Mouse (Mus musculus): ENCODE results near the gene Txndc15. TPM values are rescaled to one million over a fixed set of nuclear protein-coding genes. Genes with fewer than 3 reads are reported as not detected.

Txndc15 gene
- polyA plus RNA-seq, 1 experiment from 2014 or later: 69.5 TPM

DNA sequence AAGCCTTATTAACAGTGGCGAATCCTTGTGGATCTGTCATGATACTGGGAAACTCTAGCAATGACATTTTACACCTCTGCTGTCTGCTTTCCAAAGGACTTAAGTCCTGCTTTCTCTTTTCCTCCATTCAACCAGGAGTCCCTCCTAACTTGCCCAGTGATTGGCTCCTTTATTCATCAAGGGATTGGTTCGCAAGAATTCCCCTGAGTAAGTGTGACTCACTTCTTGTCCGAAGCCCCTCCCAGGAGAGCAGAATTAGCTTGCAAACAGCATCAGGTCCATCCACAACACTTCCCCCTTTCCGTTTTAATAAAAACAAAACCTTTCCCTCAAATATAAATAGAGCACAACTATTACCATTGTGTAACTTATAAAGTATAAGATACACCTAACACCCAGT lies 10.1 kb upstream of the Txndc15 start:
- no peaks in the 10 kb centered on the region for H3K27me3 ChIP-seq (ENCODE audit: poor library complexity, severe bottlenecking)
- H3K9me3 ChIP-seq: peaks cover 4% of the 10 kb centered on the region; the same call in 1 of the 2 replicates
- no peak overlapping the region for H3K4me3 ChIP-seq
- no peaks in the 10 kb centered on the region for H3K4me1 ChIP-seq
- DNase-seq (ENCODE audit: extremely low spot score, low spot score): no peak
- WGBS: 88% methylated on average over 4 of the region's 4 CpGs
- H3K27ac ChIP-seq: no peak overlapping the region
- H3K36me3 ChIP-seq (replicated peaks): peaks cover 77% of the 10 kb centered on the region

DNA sequence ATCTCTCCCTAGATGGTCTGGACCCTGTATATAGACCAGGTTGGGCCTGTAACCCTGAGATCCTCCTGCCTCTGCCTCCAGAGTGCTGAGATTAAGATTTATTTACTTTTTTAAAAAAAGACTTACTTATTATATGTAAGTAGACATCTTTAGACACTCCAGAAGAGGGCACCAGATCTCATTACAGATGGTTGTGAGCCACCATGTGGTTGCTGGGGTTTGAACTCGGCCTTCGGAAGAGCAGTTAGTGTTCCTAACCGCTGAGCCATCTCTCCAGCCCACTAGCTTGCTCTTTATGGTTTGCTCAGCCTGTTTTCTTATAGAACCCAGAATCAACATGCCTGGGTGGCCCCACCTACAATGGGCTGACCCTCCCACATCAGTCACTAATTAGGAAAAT lies 1.6 kb upstream of the Txndc15 start:
- Histone ChIP-seq H3K27ac (no peak overlapping the region), H3K4me3 (no peak overlapping the region), H3K9me3 (no peaks in the 10 kb centered on the region), H3K36me3 (replicated peaks) (peaks cover 4% of the 10 kb centered on the region), H3K27me3 (ENCODE audit: poor library complexity, severe bottlenecking) (no peaks in the 10 kb centered on the region), H3K4me1 (peaks cover 23% of the 10 kb centered on the region)
- DNase-seq (ENCODE audit: extremely low spot score, low spot score): no peak
- 85% methylated on average over 3 of the region's 3 CpGs for WGBS

DNA sequence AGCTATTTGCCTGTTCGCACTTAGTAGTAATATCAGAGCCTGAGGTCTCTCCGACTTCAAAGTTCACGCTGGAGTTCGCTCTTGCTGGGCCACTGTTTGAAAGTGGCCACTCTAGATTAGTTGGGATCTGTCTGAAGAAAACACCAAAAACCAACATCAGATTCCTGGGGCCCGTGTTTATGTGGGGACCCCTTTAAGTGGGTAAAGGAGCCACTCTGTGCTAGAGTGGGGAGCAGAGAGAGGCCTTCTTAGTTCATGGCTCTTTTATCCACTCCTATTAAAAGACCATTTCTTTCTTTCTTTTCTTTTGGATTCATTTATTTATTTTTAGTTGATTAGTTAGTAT lies 690 bp downstream of the Txndc15 start:
- WGBS: 18% methylated on average over 5 of the region's 5 CpGs
- peak overlapping the region; percentile 94 for H3K4me3 ChIP-seq
- H3K27me3 ChIP-seq (ENCODE audit: poor library complexity, severe bottlenecking): no peaks in the 10 kb centered on the region
- H3K9me3 ChIP-seq: no peaks in the 10 kb centered on the region
- H3K4me1 ChIP-seq: peaks cover 23% of the 10 kb centered on the region
- H3K27ac ChIP-seq: peak overlapping the region; percentile 95
- H3K36me3 ChIP-seq (replicated peaks): peaks cover 27% of the 10 kb centered on the region
- no peak for DNase-seq (ENCODE audit: extremely low spot score, low spot score)

DNA sequence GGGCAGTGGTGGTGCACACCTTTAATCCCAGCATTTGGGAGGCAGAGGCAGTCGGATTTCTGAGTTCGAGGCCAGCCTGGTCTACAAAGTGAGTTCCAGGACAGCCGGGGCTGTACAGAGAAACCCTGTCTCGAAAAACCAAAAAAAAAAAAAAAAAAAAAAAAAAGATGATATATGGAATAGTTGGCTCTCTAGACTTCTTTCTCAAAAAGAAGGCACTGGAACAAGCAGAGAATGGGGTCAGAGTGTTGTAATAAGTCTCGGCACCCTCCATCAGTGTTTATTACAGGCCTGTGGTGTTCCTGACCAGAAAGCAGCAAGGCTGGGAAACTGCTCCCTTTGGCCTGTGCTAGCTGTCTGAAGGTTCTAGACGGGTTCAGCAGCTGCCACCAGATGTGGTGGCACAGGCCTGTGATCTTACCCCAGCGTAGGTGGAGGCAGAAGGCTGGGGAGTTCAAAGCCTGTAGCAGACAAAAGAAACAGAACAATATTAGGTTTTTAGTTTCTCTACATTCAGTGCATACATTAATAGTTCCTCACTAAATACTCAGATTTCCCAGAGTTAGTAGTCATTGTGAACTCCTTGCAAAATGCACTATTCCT lies 1.6 kb downstream of the Txndc15 start:
- DNase-seq (ENCODE audit: extremely low spot score, low spot score): no peak
- Histone ChIP-seq H3K4me1 (peaks cover 23% of the 10 kb centered on the region), H3K9me3 (no peaks in the 10 kb centered on the region), H3K27ac (no peak overlapping the region), H3K27me3 (ENCODE audit: poor library complexity, severe bottlenecking) (no peaks in the 10 kb centered on the region), H3K4me3 (no peak overlapping the region), H3K36me3 (replicated peaks) (peaks cover 36% of the 10 kb centered on the region)
- 88% methylated on average over 7 of the region's 7 CpGs for WGBS

DNA sequence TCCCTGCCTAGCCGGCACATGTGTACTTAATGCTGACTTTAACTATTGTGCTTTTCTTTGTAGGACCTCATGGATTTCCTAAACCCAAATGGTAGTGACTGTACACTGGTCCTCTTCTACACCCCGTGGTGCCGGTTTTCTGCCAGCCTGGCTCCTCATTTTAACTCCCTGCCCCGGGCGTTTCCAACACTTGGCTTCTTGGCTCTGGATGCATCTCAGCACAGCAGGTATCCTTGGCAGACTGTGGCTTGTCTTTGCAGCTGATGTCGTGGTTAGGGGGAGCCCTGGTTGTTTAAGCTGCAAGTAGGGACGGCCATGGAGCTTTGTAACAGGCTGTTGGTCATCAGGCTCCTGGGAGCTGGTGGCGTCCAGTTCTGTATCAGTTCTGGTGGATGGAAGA lies 7.1 kb downstream of the Txndc15 start:
- peaks cover 80% of the 10 kb centered on the region for H3K36me3 ChIP-seq (replicated peaks)
- H3K27me3 ChIP-seq (ENCODE audit: poor library complexity, severe bottlenecking): no peaks in the 10 kb centered on the region
- H3K27ac ChIP-seq: no peak overlapping the region
- no peak for DNase-seq (ENCODE audit: extremely low spot score, low spot score)
- H3K9me3 ChIP-seq: no peaks in the 10 kb centered on the region
- WGBS: 79% methylated on average over 8 of the region's 8 CpGs
- peaks cover 1% of the 10 kb centered on the region; the same call in 1 of the 2 replicates for H3K4me1 ChIP-seq
- H3K4me3 ChIP-seq: no peak overlapping the region

DNA sequence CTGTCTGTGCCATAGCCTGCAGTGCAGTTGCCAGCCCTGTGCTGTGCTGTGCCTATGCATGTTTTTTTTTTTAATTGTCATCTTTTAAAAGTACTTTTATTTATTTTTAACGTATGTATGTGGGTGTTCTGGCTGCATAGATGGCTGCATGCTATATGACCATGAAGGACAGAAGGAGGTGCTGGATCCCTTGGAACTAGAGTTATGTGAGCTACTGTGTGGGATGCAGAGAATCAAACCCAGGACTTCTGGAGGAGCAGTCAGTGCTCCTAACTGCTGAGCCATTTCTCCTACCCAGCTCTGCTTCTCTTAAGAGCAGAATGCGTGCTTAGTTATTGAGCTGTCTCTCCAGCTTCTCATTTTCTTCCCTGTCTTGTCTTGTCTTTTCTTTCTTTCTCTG lies 7.5 kb downstream of the Txndc15 start:
- no peak for DNase-seq (ENCODE audit: extremely low spot score, low spot score)
- no peak overlapping the region for H3K27ac ChIP-seq
- H3K27me3 ChIP-seq (ENCODE audit: poor library complexity, severe bottlenecking): no peaks in the 10 kb centered on the region
- no peak overlapping the region for H3K4me3 ChIP-seq
- no peaks in the 10 kb centered on the region for H3K4me1 ChIP-seq
- H3K36me3 ChIP-seq (replicated peaks): peaks cover 80% of the 10 kb centered on the region
- 96% methylated on average over 2 of the region's 2 CpGs for WGBS
- no peaks in the 10 kb centered on the region for H3K9me3 ChIP-seq

DNA sequence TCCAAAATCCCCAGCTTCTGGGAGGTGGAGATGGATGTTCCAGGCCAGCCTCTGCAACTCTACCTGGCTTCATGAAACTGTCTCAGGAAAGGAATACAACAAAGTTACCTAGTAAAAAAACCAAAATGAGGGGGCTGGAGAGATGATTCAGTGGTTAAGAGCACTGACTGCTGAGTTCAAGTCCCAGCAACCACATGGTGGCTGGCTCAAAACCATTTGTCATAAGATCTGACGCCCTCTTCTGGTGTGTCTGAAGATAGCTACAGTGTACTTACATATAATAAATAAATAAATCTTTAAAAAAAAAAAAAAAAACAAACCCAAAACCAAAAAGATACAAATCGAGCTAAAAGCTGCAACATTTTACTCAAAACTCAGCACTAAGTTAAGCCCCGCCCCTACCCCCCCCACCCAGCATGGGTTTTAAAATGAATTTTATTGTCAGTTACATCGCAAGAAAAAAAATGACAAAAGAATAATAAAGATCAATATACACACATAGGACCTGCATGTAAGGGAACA lies 12.2 kb downstream of the Txndc15 start:
- Histone ChIP-seq H3K36me3 (replicated peaks) (peaks cover 41% of the 10 kb centered on the region), H3K4me3 (peak overlapping the region; percentile 73), H3K27me3 (ENCODE audit: poor library complexity, severe bottlenecking) (no peaks in the 10 kb centered on the region), H3K4me1 (0 out of 2 replicates have a peak, but pooled peaks cover 8% of the 10 kb centered on the region), H3K9me3 (no peaks in the 10 kb centered on the region), H3K27ac (peak overlapping the region; percentile 96)
- DNase-seq (ENCODE audit: extremely low spot score, low spot score): no peak
- WGBS: 7% methylated on average over 4 of the region's 4 CpGs

DNA sequence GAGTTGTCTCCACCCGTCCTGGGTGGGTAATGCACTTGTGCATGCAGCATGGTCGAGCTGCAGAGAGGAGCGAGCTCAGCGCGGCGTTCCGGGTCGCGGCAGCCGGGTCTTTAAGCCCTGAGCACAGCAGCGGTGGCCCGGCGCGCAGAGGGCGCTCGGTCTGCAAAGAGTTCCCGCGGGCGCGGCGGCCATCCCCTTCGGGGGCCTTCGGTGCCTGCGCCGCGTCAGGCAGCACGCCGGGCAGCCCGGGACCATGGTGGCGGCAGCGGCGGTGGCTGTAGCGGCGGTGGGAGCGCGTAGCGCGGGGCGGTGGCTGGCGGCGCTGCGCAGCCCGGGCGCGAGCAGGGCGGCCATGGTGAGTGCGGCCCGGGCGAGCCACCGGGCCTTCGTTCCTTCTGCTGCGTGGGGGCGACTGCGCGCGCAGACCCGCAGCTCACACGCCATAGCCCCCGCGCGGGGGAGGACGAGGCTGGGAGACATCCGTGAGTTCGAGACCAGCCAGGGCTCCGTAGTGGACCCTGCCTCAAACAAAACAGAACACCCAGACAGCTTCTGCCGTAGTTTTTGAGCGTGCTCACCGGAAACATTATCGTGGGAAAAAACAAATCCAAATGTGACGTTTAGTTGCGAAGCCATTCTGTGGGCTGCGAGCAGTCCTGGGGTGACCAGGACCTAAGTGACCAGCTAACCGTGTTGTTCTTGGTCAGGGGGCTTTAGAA lies 12.8 kb downstream of the Txndc15 start, which contains the start of gene Pcbd2:
Gene Pcbd2 (plus strand): TSS at position 249 of the 719 bp plus-strand sequence.
- peak; percentile 80 for DNase-seq (ENCODE audit: extremely low spot score, low spot score)
- under 1% methylated on average over 73 of the region's 73 CpGs for WGBS
- Histone ChIP-seq H3K4me1 (0 out of 2 replicates have a peak, but pooled peaks cover 8% of the 10 kb centered on the region), H3K9me3 (no peaks in the 10 kb centered on the region), H3K27me3 (ENCODE audit: poor library complexity, severe bottlenecking) (no peaks in the 10 kb centered on the region), H3K27ac (peak within 1 kb of the TSS; percentile 96), H3K36me3 (replicated peaks) (peaks cover 36% of the 10 kb centered on the region), H3K4me3 (peak within 1 kb of the TSS; percentile 73)

DNA sequence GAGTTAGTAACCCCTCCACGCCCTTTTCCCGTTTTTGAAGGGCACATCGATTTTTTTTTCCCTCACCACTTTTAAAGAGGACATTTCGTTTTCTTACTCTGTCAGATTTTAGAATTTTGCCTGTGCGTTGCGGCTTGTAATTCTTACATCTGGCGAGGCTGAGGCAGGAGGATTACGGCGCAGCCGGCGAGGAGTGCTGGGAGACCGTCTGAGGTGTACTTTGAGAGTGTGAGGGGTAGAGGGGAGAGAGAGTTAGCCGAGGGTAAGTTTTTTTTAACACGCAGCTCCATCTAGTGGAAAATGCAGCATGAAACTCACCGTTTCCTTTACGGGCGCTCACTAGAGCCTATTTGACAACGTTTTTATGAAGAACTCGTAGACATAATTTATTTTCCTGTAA lies 13.4 kb downstream of the Txndc15 start:
- Histone ChIP-seq H3K36me3 (replicated peaks) (peaks cover 31% of the 10 kb centered on the region), H3K4me1 (0 out of 2 replicates have a peak, but pooled peaks cover 8% of the 10 kb centered on the region), H3K27me3 (ENCODE audit: poor library complexity, severe bottlenecking) (no peaks in the 10 kb centered on the region), H3K27ac (peak overlapping the region; percentile 96), H3K9me3 (no peaks in the 10 kb centered on the region), H3K4me3 (peak overlapping the region; percentile 73)
- peak; percentile 75 for DNase-seq (ENCODE audit: extremely low spot score, low spot score)
- WGBS: 7% methylated on average over 19 of the region's 19 CpGs

DNA sequence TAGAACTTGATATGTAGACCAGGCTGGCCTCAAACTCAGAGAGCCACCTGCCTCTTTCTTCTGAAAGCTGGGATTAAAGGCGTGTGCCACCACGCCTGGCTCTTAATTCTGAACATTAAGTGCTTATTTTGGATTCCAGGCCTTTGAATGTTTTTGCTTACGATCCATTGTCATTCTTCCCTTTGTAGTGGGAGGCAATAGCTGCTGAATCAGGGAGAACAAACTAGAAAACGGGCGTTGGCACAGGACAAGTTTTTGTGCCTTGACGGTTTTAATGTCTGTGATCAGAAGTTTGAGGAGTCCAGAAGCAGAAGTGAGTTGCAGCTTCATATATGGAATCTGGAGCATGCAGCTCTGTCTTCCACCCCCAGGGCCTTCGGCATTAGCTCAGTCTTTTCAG lies 16.3 kb downstream of the Txndc15 start:
- 91% methylated on average over 7 of the region's 7 CpGs for WGBS
- 0 out of 2 replicates have a peak, but pooled peaks cover 8% of the 10 kb centered on the region for H3K4me1 ChIP-seq
- DNase-seq (ENCODE audit: extremely low spot score, low spot score): no peak
- H3K27ac ChIP-seq: no peak overlapping the region
- H3K27me3 ChIP-seq (ENCODE audit: poor library complexity, severe bottlenecking): no peaks in the 10 kb centered on the region
- no peaks in the 10 kb centered on the region for H3K9me3 ChIP-seq
- peaks cover 10% of the 10 kb centered on the region for H3K36me3 ChIP-seq (replicated peaks)
- no peak overlapping the region for H3K4me3 ChIP-seq

DNA sequence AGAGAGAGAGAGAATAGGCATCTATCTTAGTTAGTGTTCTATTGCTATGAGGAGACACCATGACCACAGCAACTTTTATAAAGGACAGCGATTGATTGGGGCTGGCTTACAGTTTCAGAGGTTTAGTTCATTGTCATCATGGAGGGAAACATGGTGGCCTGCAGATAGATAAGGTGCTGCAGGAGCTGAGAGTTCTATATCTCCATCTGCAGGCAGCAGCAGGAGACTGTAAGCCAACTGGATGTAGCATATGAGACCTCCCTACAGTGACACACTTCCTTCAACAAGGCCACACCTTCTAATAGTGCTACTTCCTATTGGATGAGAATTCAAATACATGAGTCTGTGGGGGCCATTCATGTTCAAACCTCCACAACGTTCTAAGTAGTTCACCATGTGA lies 17.7 kb downstream of the Txndc15 start:
- Histone ChIP-seq H3K27ac (no peak overlapping the region), H3K4me3 (no peak overlapping the region), H3K36me3 (replicated peaks) (0 out of 2 replicates have a peak, but pooled peaks cover 3% of the 10 kb centered on the region), H3K27me3 (ENCODE audit: poor library complexity, severe bottlenecking) (no peaks in the 10 kb centered on the region), H3K4me1 (0 out of 2 replicates have a peak, but pooled peaks cover 7% of the 10 kb centered on the region), H3K9me3 (no peaks in the 10 kb centered on the region)
- WGBS: 92% methylated on average over 2 of the region's 2 CpGs
- DNase-seq (ENCODE audit: extremely low spot score, low spot score): no peak

DNA sequence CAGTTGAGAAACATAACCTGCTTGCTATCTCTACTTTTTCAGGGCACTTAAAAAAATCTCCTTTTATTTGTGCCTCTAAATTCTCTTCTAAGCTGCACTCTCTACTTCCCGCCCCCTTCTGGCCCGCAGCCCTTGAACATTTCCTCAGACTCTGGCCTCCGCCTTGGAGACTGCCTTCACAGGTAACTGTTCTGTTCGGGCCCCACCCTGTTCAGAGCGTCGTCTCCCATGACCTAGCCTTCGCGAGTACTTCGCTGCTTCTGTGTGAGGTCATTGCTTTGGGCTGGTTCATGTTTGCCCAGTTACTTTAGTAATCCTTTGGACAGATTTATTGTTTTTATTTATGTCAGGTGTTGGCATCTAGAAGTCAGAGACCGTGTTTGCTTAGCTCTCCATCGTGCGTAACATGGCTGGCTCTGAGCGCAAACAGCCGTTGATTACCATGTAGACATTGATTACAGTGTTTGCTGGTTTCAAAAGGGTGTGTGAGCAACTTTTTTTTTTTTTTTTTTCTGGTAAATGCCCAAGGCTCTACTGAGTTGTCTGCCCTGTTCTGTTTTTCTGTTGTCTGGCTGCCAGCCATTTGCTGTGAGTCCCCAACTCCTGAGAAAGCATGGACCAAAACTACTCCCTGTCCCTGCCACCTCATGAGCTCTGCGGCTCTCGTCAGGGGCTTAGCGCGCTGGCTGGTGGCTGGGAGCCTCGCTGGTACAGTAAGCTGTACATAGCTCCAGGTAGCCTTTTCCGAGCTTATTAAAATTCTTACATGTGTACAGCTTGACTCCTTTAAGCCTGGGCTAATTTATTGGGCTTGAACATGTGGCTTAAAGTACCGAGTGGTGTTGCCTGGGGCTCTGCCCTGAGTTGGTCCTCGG lies 19.4 kb downstream of the Txndc15 start:
- Histone ChIP-seq H3K27ac (no peak overlapping the region), H3K4me3 (no peak overlapping the region), H3K9me3 (no peaks in the 10 kb centered on the region), H3K36me3 (replicated peaks) (0 out of 2 replicates have a peak, but pooled peaks cover 3% of the 10 kb centered on the region), H3K27me3 (ENCODE audit: poor library complexity, severe bottlenecking) (no peaks in the 10 kb centered on the region), H3K4me1 (0 out of 2 replicates have a peak, but pooled peaks cover 5% of the 10 kb centered on the region)
- WGBS: 93% methylated on average over 22 of the region's 22 CpGs
- DNase-seq (ENCODE audit: extremely low spot score, low spot score): no peak

Measured in forebrain, embryonic 10.5 days (tissue).